Mouse (Mus musculus) kidney, adult 9 months (tissue): ENCODE measurements around the gene Dennd2d.

Source experiments
- DNase-seq: peaks from one replicate; pipeline ENCODE4 v3.0.0; 2022

Dennd2d gene

DNA sequence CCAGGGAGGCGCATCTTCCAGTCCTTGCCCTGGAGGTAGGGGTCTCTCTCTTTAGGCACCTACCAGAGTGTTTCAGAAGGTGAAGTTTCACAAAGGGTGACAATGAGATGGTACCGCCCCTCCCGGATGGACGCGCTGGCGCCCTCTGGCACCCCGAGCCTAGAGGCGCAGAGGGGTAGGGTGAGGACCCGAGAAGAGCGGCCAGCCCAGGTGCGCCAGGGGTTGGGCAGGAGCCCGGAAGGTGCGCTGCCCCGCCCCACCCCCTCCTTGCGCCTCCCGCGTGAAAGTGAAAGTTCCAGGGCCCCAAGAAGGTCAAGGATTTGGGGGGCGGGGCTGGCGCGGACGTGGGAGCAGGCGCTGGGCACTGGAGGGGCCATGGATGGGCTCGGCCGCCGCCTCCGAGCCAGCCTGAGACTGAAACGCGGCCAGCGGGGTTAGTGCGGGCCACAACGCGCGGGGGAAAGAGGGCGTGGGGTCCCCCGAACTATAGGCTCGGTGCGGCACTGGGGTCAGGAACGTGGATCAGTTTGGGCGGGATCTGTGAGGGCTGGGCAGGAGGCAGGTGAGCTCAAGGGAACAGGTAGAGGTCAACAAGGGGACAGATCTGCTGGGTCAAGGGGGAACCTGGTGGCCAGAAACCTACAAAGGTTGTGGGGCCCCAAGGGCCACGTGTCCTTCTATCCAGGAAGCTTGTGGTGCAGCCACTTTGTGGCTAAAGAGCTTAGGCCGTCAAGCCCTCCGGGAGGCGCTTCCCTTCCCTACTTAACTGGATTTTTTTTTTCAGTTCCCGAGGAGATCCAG lies at the start of gene Dennd2d:
Dennd2d (plus strand) TSS at position 125 of the 801 bp plus-strand sequence.
- peak; percentile 52 for DNase-seq

DNA sequence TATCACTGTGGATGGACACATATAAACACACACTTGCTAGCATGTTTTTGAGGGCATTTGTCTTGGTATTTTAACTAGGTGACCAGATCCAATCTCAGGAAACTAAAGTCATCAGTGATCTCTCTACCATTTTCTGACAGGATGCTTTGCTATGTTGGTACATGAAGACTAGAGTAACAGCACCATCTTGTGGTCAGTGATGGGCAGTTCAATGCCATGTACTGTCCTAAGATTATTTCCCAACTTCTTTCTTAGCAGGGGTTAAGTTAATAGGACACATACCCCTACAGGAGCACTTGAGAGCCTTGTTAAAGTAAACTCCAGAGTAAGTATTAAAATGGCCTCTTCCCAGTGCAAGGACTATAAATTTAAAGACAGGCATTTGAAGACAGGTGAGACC lies 33.6 kb upstream of the Dennd2d start:
- DNase-seq: peak; percentile 51

DNA sequence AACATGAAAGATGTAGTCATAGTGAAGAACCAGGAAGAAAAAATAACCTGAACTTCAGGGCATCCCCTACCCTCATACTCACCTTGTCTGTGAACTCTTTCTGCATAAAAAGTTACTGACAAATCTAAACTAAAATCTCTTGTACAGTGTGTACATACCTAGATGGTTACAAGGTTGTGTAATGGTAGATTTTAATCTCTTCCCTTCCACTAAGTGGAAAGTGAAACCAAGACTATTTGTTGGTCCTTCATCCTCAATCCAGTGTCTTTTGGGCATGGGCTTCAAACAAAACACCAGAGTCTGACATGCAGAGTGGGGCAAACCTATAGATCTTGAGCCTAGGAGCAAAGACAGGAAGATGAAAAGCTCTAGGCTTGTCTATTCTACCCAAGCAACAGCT lies 33.2 kb upstream of the Dennd2d start:
- DNase-seq: no peak

DNA sequence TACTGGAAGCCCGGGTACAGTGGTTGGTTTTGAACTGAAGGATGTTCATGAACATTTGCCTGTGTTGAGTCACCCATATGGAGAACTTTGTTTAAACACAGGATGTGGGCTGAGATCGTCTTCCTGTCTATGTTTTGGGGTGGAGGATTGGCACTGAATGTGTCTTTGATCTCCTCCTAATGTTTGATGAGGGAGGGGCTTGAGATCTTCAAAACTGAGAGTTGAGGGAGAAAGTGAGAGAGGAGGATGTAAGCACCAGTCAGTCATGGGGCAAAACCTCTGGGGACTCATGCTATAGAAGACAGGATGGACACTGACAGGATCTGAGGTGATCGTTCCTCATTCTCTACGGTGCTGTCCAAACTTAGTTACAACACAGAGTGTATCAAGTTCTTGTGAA lies 32.6 kb upstream of the Dennd2d start:
- no peak for DNase-seq

DNA sequence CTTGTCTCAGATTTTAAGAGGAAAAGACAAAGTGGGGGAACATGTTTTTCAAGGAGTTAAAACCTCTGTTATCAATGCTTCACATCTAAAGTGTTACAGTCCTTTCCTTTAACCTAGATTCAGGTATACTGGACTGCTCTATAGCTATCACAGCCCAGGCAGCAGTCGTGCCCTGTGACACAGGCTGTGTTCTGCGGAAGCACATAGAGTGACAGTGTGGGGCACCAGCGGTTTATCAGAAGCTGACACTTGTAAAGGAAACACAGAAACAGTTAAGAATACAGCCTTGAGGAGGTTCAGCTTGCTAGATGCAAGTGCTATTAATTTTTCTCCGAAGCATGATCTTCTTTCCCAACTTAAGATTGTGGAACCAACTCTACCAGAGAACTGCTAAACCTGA lies 29.6 kb upstream of the Dennd2d start:
- no peak for DNase-seq

DNA sequence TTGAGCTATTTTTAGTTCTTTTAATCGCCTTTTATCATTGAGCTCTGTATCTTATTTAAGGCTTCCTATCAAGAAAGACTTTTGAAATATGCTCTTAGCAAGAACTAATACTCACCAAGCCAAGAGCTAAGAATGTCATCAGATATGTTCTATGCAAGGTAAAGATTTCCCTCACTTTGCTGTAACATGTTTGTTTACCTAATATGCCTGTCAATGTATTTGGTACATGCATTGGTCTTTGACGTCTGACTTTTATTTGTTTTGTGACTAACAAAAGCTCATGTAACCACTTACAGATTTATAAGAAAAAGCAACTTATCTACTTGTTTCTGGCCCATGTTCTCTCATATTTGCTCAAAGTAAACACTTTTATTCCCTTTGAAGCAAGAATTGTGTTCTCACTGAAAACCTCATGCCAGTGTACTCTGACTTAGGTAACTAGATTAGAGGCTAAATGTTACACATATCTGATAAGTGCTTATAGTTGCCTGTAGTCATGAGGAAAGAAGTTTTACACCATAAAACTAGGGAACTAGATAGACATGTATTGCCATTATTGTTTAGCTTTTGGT lies 24.8 kb upstream of the Dennd2d start:
- no peak for DNase-seq

DNA sequence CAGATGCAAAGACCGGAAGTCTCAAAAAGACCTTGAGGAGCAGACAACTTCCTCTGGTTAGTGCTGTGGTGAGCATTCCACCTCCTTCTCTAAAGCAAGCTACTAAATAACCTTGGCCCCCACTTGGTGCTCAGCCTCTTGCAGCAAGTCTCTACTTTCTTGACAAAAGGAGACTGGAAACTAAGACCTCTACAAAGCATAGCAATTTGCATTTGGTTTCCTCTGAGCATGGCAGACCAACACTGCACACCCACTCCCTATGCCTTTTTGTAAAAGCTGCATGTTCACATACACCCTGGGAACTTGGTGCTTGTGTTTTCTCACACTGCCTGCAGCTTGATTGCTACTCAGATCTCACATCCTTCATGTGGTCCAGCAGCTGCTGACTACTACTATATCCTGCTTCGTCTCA lies 20.1 kb upstream of the Dennd2d start:
- no peak for DNase-seq

DNA sequence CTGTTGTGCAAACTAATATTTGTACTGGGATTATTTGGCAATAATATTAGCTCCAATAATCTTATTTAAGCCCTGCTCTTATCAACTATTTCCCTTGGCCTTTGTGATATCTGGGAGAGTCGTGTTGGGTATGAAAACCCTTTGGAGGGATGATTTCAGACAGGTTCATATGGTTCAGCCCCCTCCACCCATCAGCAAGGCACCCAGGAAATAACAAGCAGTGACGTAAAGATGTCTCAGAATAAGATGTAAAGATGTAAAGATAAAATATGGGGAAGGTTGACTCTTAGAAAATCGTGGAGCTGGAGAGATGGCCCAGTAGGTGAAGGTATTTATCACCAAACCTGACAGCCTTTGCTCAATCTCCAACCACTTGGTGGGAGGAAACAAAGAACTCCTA lies 19.7 kb upstream of the Dennd2d start:
- DNase-seq: no peak

DNA sequence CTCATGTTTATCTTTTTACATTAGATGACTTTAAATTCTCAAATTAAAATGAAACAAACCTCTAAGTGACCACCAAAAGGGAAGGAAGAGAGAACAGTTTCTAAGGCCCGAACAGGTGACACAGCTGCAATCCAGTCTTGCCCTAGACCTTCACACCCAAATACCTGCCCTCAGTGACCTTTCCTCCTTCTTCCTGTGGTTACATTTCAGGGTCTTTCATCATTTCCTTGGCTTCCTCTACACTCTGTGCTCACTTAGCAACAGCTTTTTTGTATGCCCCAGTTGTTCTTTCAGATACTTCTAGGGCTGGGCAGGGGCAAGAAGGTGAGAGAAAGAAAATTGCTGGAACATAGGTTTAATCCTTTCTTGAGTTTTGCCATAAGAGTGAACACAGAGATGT lies 17.5 kb upstream of the Dennd2d start:
- DNase-seq: no peak

DNA sequence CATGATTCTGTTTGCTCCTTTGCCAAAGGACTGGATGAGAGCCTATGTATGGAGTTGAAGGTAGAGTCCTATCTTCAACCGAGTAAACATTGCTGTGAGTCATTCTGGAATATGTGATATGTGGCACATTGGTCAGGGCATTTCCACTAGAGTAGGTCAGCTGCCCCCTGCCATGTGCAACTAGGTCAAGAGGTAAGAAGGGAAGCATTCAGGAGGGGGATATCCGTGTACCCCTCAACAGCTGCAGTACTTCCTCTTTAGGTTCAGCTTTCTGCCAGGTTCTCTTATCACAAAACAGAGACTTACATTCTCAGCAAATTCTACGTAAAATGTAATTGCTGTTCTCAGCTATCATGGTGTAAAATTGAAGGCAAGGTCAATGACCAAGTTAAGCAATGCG lies 8.0 kb upstream of the Dennd2d start:
- DNase-seq: no peak

DNA sequence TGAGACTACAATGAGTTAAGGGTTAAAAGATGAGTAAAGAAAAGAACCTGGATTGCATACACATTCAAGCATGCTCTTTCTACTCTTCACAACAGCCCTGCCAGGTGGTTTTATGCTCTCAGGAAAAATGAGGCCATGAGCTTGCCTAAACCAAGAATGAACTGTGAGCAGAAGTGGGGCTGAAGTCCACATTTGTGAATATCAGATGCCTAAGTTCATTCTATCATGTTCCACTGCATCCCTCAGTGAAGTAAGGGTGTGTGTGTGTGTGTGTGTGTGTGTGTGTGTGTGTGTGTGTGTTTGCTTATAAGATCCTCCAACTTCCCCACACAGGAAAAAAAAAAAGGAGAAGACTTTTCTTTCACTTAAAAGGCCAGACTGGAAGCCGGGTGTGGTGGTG lies 5.3 kb upstream of the Dennd2d start:
- no peak for DNase-seq

DNA sequence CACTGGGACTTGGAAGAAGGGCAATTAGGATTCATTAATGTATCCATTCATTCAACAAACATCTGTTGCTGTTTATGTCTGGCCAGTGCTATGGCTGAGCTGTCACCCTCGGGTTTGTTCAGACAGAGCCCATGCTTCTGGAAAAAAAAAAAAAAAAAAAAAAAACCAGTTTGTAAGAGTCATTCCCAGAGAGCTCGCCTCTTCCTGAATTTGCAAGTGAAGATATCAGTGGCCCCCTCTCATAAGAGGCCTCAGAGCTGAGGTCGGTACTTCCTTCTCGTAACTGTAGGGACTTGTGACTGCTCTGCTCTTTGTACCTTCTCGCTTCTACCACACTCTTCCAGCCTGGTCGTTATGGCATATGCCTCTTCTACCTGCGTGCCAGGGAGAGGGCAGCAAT lies 1.1 kb downstream of the Dennd2d start:
- DNase-seq: no peak

DNA sequence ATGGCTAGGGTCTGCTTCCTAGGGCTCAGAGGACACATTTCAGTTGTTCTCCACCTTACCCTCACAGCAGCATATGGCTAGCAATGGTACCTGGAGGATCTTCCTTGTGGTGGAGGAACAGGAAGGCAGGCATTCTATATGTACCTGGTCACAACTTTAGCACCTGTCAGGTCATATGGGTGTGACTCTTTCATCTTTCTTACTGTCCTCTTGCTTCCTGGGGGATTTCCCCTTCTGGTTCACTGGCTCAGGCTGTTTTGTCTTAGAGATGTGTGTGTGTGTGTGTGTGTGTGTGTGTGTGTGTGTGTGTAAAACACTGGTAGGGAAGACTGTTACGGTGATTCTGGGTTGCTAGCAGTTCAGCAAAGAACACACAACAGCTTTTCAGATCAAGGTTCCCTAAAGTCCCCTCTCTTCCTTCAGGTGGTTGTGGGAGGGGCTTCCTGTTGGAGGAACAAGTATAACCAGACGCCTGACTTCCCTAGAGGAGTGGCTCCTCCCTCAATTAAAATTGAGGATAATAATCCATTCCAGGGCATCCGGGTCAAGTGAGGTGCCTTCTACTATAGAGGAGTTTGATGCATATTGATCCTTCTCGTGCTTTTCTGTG lies 1.7 kb downstream of the Dennd2d start:
- DNase-seq: no peak

DNA sequence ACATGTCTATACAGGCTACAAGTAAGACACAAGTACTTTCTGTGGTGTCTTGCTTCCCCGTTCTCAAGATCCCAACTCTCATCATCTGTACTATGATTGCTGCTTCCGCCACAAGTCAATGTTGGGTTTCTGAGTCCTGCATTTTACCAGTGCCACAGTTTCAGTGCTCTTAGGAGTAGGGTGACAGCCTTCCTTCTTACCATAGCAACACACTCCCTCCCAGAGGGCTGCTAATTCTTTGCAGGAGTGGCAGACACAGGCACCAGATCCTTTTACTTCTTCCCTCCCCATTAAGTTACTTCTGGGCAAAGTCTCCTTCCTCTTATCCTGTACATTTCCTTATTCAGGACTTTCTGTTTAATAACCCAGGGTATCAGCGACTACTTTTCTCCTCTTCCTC lies 2.7 kb downstream of the Dennd2d start:
- DNase-seq: no peak

DNA sequence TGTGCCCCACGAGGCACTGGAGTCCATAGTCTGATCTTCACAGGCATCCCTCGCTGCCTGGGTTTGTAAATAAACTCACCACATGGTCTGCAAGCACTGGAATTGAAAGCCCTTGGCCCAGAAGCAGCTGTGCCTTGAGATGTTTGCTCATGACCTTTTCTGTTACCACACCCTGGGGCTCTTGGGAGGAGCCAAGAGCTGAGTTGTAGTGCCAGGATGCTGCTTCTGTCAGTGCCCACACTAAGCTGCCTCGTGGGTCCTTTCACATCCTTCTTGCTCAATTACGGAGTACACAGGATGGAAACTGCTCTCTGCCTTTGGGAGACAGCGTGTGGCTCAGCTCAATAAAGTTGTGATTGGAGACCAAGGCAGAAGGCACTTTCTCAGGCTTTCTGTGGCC lies 3.6 kb downstream of the Dennd2d start:
- DNase-seq: no peak

DNA sequence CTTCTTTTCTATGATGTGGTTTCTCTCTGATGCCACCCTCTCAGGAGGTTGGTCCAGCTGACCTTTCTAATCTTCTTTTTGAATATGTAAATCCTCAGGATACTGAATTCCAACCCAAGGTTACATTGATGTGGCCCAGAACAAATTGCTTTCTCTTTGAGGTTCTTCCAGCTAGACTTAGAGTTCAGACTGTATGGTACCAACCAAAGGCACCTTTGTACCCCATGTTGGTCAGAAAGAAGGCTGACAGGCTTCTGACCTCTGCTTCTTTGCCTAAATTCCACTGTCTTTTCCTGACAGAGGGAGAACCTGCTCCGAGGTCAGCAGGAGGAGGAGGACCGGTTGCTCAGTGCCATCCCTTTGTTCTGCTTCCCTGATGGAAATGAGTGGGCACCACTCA lies 5.3 kb downstream of the Dennd2d start:
- no peak for DNase-seq

DNA sequence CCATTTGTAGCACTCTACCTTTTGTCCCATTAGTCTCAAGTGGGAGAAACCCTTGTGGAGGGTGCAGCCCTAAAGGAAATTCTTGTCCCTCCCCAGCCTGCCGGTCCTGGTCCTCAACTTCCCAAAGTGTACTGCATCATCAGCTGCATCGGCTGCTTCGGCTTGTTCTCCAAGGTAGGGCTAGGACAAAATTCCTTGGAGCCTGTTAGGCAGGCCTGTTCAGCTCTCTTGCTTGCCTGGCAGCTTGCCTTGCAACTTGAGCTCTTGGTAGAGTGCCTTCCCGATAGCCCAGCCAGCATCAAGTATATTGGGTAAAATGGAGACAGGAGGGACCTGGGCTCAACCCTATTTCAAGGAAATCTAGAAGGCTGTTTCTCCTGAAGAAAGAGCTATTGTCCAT lies 8.0 kb downstream of the Dennd2d start:
- DNase-seq: no peak

DNA sequence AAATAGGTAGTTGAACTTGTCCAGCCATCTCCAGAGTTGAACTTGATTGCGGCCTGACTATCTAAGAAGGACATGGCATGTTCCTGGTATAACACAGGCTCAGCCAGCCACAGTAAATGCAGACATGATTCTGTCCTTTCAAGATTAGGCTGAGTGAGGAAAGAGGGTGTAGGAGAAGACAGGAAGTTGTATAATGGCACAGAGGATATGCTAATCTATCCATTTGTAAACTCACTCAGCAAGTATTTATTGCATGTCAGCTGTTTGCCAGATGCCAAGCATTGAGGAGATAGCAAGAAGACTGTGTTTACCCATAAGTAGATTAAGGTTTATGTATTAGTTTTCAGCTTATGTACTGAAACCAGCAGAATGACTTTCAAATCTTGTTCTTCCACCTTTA lies 10.5 kb downstream of the Dennd2d start:
- DNase-seq: no peak

DNA sequence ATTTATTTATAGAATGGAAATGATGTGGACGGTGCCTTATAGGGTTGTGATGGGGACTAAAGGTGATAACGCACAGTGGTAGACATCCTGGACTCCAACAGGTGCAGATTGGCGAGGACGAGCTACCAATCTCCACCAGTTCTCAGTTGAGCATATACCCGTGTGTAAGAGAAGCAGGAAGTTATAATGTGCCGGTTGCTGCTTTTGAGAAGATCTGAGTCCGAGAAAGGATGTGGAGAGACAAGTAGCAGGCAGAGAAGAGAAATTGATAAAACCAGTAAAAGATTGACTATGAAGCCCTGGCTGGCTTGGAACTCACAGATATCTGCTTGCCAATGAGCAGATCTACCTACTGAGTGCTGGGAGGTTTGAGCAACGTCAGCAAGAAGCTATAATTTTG lies 11.0 kb downstream of the Dennd2d start:
- DNase-seq: no peak

DNA sequence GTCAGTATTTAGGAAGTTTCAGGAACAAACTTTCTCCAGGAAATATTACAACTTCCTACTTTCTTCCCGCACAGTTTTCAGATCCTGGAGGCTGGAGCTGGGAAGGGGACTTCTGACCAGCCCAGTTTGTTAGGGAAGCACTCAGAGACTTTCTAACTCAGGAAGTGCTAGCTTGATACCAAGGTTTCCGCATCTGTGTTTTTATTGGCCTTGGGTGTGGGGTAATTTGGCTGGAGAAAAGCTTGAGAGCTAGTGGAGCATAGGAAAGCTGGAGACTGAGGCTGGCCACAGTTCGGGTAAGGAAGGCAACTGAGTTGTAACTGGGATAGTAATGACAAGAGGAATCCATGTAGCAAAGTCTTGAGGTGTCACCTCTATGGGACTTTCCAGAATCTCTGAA lies 11.7 kb downstream of the Dennd2d start:
- DNase-seq: no peak

DNA sequence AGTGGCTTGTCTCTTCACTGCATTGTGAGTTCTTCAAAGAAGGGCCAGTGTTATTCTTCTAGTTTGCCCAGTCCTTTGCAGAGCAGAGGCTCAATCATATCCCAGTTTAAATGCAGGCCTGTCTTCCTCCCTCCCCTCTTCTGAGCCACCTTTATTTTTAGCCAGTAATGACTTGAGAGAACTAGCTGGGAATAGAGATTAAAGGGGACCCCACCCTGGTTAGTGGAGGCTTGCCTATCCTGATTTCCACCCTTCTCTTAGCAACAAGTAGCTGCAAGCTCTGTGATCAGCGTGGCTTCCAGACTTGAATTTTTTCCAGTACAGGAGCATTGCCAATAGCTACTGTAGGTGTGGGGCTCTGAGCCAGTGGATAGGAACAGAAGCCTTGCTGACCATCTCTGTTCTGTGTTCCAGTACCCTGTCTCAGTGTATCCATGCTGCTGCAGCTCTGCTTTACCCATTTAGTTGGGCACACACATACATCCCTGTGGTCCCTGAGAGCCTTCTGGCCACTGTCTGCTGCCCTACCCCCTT lies 12.3 kb downstream of the Dennd2d start:
- DNase-seq: no peak

DNA sequence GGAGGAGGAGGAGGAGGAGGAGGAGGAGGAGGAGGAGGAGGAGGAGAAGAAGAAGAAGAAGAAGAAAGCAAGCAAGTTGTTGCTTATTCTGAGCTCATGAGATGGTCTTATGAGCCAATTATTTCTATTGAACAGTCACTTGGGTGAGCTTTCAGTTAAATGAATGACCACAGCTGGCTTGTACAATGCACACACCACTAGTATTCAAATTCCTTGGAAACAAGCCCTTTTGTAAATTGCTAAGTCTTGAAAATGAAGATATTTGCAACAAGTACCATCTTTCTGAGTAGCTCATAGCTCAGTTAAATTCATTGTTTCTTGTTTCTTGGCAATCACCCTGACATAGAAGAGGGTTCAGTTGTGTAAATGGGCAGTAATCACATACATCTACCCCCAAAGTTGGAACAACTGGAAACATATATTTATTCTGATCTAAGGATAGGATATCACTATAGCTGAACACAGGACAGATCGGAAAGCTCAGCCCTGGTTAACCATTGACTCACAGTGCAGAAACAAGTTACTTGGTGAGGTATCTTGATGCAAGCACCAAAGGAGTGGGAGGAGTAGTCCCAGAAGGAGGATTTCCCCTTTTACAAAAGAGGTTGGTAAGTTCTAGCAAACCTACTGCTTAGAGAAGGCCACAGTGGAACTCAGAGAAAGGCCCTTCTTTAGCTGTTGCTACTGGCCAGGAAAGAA lies 13.3 kb downstream of the Dennd2d start:
- no peak for DNase-seq

DNA sequence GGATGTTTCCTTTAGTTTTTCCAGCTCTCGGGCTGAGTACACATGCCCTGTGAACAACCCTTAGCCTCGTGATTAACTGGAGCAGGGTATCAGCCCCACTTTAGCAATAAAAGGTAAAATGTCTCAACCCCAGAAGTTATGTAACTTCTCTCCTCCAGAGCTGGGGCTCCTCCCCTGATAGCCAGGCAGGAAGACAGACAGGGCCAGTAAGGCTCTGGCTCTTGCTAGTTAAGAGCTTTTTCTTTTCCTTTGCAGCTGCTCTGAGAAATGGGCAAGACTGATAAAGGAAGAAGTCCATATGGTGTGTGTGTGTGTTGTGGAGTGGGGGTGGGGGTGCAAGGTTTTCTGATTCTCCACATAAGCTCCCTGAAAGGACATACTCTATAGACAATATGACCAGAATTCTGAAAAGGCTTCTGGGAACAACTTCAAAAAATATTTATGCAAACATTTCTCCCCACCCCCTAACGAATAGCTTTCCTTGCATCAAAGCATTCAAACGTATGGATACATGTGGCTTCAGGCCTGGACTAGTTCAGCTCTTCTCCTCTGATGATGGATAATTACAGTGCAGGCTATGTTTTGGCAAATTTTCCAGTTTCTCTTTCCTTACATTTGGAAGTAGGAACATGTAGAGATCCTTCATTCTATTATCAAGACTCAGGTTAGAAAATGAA lies 14.0 kb downstream of the Dennd2d start:
- DNase-seq: no peak
